Mouse (Mus musculus): ENCODE results near the gene Mdc1. TPM values are rescaled to one million over a fixed set of nuclear protein-coding genes. Genes with fewer than 3 reads are reported as not detected.

Gene Mdc1
- polyA plus RNA-seq, 1 experiment from 2014 or later, result 21.2 TPM

DNA sequence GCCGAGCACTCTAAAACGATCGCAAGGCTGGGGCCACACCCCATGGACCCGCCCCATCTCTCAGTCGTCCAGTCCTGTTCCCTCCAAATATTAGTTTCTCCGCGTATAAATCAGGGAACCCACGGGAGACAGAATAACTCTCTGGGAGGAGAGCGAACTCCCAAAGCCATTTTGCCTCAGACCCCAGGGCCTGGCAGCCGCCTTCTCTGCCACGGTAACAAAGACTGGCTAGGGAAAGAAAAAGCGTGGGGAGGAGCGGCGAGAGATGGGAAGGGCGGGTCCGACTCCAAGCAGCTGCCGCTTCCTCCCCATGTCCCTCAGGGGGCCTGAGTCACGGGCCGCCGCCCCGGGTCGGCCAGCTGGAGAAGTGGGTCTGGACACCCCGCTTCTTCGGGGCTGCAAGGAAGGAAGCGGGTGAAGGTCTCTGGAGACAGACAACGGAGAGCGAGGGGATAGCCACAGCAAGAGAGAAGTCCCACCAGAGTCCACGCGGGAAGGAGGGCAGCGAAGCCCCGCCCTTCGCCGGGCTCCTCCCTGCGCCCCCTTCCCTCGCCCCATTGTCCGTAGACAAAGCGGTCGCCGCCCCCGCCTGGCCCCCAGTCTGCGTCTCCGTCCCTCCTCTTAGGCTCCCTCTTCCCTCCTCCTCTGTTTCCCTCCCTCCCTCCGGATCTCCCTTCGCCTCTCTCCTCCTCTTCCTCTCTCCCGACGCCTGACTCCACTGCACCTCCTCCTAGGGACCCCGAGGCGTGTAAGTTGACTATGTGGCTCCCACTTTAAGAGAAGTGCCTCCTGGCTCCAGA, 24.4 kb downstream of the Mdc1 start, which contains the start of gene Ppp1r18:
Gene Ppp1r18 (plus strand): TSS at position 113 of the 800 bp plus-strand sequence.
- Histone ChIP-seq H3K4me1 (peaks cover 68% of the 10 kb centered on the region), H3K36me3 (replicated peaks) (peaks cover 35% of the 10 kb centered on the region), H3K27ac (replicated peaks) (peak within 1 kb of the TSS; percentile 95), H3K9me3 (no peaks in the 10 kb centered on the region), H3K4me3 (peak within 1 kb of the TSS; percentile 63), H3K27me3 (replicated peaks; ENCODE audit: low read depth, poor library complexity, severe bottlenecking) (no peaks in the 10 kb centered on the region)
- under 1% methylated on average over 48 of the region's 48 CpGs for WGBS
- DNase-seq (ENCODE audit: low spot score), result peak; percentile 91

GRCm38 (mm10) chr17:35866281-35866831, 25.0 kb downstream of the Mdc1 start:
- H3K9me3 ChIP-seq, result peaks cover 4% of the 10 kb centered on the region

DNA sequence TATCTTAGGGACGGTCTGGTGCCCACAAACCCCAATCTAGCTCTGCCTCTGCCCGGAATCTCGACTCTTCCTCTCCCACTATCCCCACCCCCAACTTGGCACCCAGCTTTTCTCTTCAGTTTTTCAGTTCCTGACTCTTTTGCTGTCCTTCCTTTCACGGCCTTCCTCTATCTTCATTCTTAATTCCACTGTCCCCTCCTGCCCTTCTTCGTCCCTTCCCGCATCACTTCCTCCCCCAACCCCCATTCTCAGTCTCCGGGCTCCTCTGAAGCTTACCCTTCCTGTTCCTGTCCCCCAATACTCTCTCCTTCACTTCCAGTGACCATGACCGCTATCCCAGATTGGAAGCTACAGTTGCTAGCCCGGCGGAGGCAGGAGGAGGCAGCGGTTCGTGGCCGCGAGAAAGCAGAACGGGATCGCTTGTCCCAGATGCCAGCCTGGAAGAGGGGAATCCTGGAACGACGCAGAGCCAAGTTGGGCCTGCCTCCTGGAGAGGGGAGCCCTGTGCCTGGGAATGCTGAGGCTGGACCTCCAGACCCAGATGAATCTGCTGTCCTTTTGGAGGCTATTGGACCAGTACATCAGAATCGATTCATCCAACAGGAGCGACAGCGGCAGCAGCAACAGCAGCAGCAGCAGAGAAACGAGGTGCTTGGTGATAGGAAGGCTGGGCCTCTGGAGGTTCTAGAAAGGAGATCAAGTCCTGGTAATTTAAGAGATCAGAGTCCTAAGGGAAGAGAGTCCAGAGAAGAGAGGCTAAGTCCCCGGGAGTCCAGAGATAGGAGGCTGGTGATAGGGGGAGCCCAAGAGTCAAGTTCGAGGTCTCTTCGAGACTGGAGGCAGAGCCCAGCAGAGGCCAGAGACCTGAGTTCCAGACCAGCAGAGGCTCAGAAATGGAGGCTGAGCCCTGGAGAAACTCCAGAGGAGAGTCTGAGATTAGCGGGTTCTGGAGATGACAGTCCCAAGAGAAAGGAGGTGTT, 25.9 kb downstream of the Mdc1 start:
- Histone ChIP-seq H3K27me3 (replicated peaks; ENCODE audit: low read depth, poor library complexity, severe bottlenecking) (no peaks in the 10 kb centered on the region), H3K4me1 (peaks cover 66% of the 10 kb centered on the region), H3K9me3 (peaks cover 5% of the 10 kb centered on the region), H3K27ac (replicated peaks) (peak overlapping the region; percentile 95), H3K4me3 (peak overlapping the region; percentile 63), H3K36me3 (replicated peaks) (peaks cover 48% of the 10 kb centered on the region)
- DNase-seq (ENCODE audit: low spot score), result peak; percentile 55
- 11% methylated on average over 26 of the region's 26 CpGs for WGBS

More at GRCm38 (mm10) chr17:35866281-35866831, 25.0 kb downstream of the Mdc1 start:
- peak; percentile 80 for DNase-seq (ENCODE audit: low spot score)
- peaks cover 42% of the 10 kb centered on the region for H3K36me3 ChIP-seq (replicated peaks)
- H3K4me1 ChIP-seq, result peaks cover 67% of the 10 kb centered on the region
- H3K4me3 ChIP-seq, result peak overlapping the region; percentile 63
- H3K27me3 ChIP-seq (replicated peaks; ENCODE audit: low read depth, poor library complexity, severe bottlenecking), result no peaks in the 10 kb centered on the region
- peak overlapping the region; percentile 95 for H3K27ac ChIP-seq (replicated peaks)
- under 1% methylated on average over 38 of the region's 38 CpGs for WGBS

DNA sequence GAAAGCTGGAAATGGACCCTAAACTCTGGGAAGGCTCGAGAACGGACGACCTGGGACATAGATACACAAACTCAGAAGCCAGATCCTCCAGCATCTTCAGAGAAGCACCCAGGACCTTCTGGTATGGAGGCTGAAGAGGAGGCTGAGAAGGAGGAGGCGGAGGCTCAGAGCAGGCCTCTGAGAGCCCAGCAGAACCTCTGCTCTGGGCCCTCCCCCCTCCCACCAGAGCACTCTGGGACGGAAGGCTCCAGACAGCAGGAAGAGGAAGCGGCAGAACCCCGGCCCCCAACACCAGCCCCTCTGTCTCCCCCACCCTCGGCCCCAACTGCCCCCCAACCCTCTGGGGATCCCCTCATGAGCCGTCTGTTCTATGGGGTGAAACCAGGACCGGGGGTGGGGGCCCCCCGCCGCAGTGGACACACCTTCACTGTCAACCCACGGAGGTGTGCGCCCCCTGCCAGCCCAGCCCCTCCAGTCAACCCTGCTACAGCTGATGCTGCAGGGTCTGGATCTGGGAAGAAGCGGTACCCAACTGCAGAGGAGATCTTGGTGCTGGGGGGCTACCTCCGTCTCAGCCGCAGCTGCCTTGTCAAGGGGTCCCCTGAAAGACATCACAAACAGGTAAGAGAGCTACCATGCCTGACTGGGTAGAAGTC, 27.0 kb downstream of the Mdc1 start:
- no peaks in the 10 kb centered on the region for H3K27me3 ChIP-seq (replicated peaks; ENCODE audit: low read depth, poor library complexity, severe bottlenecking)
- H3K36me3 ChIP-seq (replicated peaks), result peaks cover 57% of the 10 kb centered on the region
- peak overlapping the region; percentile 63 for H3K4me3 ChIP-seq
- H3K27ac ChIP-seq (replicated peaks), result peak overlapping the region; percentile 95
- H3K9me3 ChIP-seq, result peaks cover 5% of the 10 kb centered on the region
- DNase-seq (ENCODE audit: low spot score), result peak; percentile 39
- H3K4me1 ChIP-seq, result peaks cover 74% of the 10 kb centered on the region
- 28% methylated on average over 17 of the region's 17 CpGs for WGBS

DNA sequence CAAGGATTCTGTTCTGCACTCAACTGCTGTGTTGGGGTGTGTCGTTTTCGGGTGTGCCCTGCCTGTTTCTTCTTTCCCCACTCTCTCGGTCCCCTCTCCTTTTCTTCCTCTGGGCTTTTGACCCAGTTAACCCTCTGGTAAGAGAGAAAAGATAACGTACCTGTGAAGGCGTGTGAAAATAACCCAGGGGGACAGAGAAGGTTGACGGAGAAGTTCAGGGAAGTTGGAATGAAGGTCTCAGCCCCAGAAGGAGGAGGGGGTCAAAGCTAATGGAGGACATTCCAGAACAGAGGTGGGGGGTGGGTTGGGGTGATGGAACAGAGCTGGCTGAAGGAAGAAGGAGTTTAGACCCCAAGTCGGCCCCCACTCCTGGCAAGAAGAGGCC, 27.6 kb downstream of the Mdc1 start:
- no peaks in the 10 kb centered on the region for H3K27me3 ChIP-seq (replicated peaks; ENCODE audit: low read depth, poor library complexity, severe bottlenecking)
- 2% methylated on average over 7 of the region's 7 CpGs for WGBS
- peak overlapping the region; percentile 63 for H3K4me3 ChIP-seq
- H3K36me3 ChIP-seq (replicated peaks), result peaks cover 57% of the 10 kb centered on the region
- peaks cover 79% of the 10 kb centered on the region for H3K4me1 ChIP-seq
- peak overlapping the region; percentile 95 for H3K27ac ChIP-seq (replicated peaks)
- peaks cover 5% of the 10 kb centered on the region for H3K9me3 ChIP-seq
- DNase-seq (ENCODE audit: low spot score), result no peak

GRCm38 (mm10) chr17:35869346-35870067, 28.2 kb downstream of the Mdc1 start:
- 4% methylated on average over 7 of the region's 7 CpGs for WGBS
- Histone ChIP-seq H3K9me3 (peaks cover 5% of the 10 kb centered on the region), H3K27ac (replicated peaks) (peak overlapping the region; percentile 95), H3K36me3 (replicated peaks) (peaks cover 60% of the 10 kb centered on the region), H3K4me1 (peaks cover 76% of the 10 kb centered on the region), H3K27me3 (replicated peaks; ENCODE audit: low read depth, poor library complexity, severe bottlenecking) (no peaks in the 10 kb centered on the region), H3K4me3 (peak overlapping the region; percentile 63)
- DNase-seq (ENCODE audit: low spot score), result peak; percentile 74

- peak overlapping the region; percentile 63 for H3K4me3 ChIP-seq
- H3K36me3 ChIP-seq (replicated peaks), result peaks cover 68% of the 10 kb centered on the region
- H3K9me3 ChIP-seq, result peaks cover 5% of the 10 kb centered on the region
- 53% methylated on average over 9 of the region's 9 CpGs for WGBS
- peak overlapping the region; percentile 95 for H3K27ac ChIP-seq (replicated peaks)
- peaks cover 68% of the 10 kb centered on the region for H3K4me1 ChIP-seq
- H3K27me3 ChIP-seq (replicated peaks; ENCODE audit: low read depth, poor library complexity, severe bottlenecking), result no peaks in the 10 kb centered on the region
- peak; percentile 44 for DNase-seq (ENCODE audit: low spot score)
Measured at GRCm38 (mm10) chr17:35870151-35870883, 29.0 kb downstream of the Mdc1 start.

- peak overlapping the region; percentile 63 for H3K4me3 ChIP-seq
Measured at GRCm38 (mm10) chr17:35870884-35871696, 29.8 kb downstream of the Mdc1 start.

GRCm38 (mm10) chr17:35873774-35874519, 32.6 kb downstream of the Mdc1 start:
- Histone ChIP-seq H3K4me3 (peak overlapping the region; percentile 42), H3K9me3 (peaks cover 5% of the 10 kb centered on the region), H3K36me3 (replicated peaks) (peaks cover 73% of the 10 kb centered on the region), H3K4me1 (peaks cover 39% of the 10 kb centered on the region), H3K27me3 (replicated peaks; ENCODE audit: low read depth, poor library complexity, severe bottlenecking) (no peaks in the 10 kb centered on the region), H3K27ac (replicated peaks) (peak overlapping the region; percentile 52)
- peak; percentile 91 for DNase-seq (ENCODE audit: low spot score)
- 34% methylated on average over 21 of the region's 21 CpGs for WGBS

More at GRCm38 (mm10) chr17:35870884-35871696, 29.8 kb downstream of the Mdc1 start:
- Histone ChIP-seq H3K27me3 (replicated peaks; ENCODE audit: low read depth, poor library complexity, severe bottlenecking) (no peaks in the 10 kb centered on the region), H3K4me1 (peaks cover 63% of the 10 kb centered on the region), H3K36me3 (replicated peaks) (peaks cover 74% of the 10 kb centered on the region), H3K27ac (replicated peaks) (peak overlapping the region; percentile 95; the same call in 1 of the 2 replicates), H3K9me3 (peaks cover 5% of the 10 kb centered on the region)
- DNase-seq (ENCODE audit: low spot score), result peak; percentile 29
- 85% methylated on average over 8 of the region's 8 CpGs for WGBS

GRCm38 (mm10) chr17:35874721-35875120, 33.4 kb downstream of the Mdc1 start:
- WGBS, result 89% methylated on average over 6 of the region's 6 CpGs
- no peak overlapping the region; the same call in 1 of the 2 replicates for H3K4me3 ChIP-seq
- H3K27me3 ChIP-seq (replicated peaks; ENCODE audit: low read depth, poor library complexity, severe bottlenecking), result no peaks in the 10 kb centered on the region
- H3K4me1 ChIP-seq, result peaks cover 31% of the 10 kb centered on the region
- DNase-seq (ENCODE audit: low spot score), result no peak
- peaks cover 5% of the 10 kb centered on the region for H3K9me3 ChIP-seq
- no peak overlapping the region for H3K27ac ChIP-seq (replicated peaks)
- peaks cover 72% of the 10 kb centered on the region for H3K36me3 ChIP-seq (replicated peaks)
